Mouse (Mus musculus) induced T-regulatory cell, adult 2 months (primary cell): Measurements from ENCODE around the gene Lcn4.

Source experiments
- DNase-seq: peaks from one replicate; pipeline ENCODE4 v3.0.0-alpha.2; 2012; ENCODE audit warnings: low read depth

Lcn4 gene

GRCm38 (mm10) chr2:26634629-26635488, 36.2 kb downstream of the Lcn4 start:
- no peak for DNase-seq

GRCm38 (mm10) chr2:26633953-26634530, 37.0 kb downstream of the Lcn4 start:
- no peak for DNase-seq

- DNase-seq = no peak
Measured at GRCm38 (mm10) chr2:26632541-26633395, 38.3 kb downstream of the Lcn4 start.

GRCm38 (mm10) chr2:26628792-26629437, 42.2 kb downstream of the Lcn4 start:
- DNase-seq = no peak

- peak; percentile 82 for DNase-seq
Measured at GRCm38 (mm10) chr2:26627921-26628739, 43.0 kb downstream of the Lcn4 start, which contains the start of gene Fam69b. Gene Fam69b (plus strand): TSS chr2:26628457.

GRCm38 (mm10) chr2:26626081-26626480, 45.0 kb downstream of the Lcn4 start:
- no peak for DNase-seq

GRCm38 (mm10) chr2:26625419-26625818, 45.7 kb downstream of the Lcn4 start:
- DNase-seq = no peak

GRCm38 (mm10) chr2:26622984-26623383, 48.1 kb downstream of the Lcn4 start:
- peak; percentile 49 for DNase-seq

GRCm38 (mm10) chr2:26621246-26621645, 49.8 kb downstream of the Lcn4 start:
- no peak for DNase-seq

GRCm38 (mm10) chr2:26617928-26618327, 53.2 kb downstream of the Lcn4 start:
- no peak for DNase-seq
